In genomic region chr6:128464996-128465395, GRCm38 (mm10) we compare ENCODE assay signal across 23 mouse cellular contexts.
"Had no signal": no experiment of that assay in that cellular context is flagged by ENCODE, and none has a peak within 500 bp of the region (broad histone marks: within the 10 kb centered on the region; RNA-seq: fewer than 3 reads in every experiment).

No protein-coding gene starts in this region.

- DNase-seq: cerebellum, adult 9-10 months; cerebellum, adult 9-11 months; cerebellum, postnatal 10 days; cerebellum, postnatal 14 days; cerebellum, postnatal 25 days; cerebellum, postnatal 36 days; embryo, embryonic 11 days; forebrain, postnatal 0 days; gastrocnemius, adult 2 months; gastrocnemius, postnatal 10 days; gastrocnemius, postnatal 14 days; gastrocnemius, postnatal 25 days; gastrocnemius, postnatal 36 days; heart, adult 2 months had no signal

- H3K9ac ChIP-seq: embryonic facial prominence, embryonic 12.5 days; embryonic facial prominence, embryonic 13.5 days; embryonic facial prominence, embryonic 15.5 days; forebrain, embryonic 12.5 days; forebrain, embryonic 13.5 days; forebrain, embryonic 15.5 days; forebrain, postnatal 0 days had no signal

- H3K9me3 ChIP-seq: embryonic facial prominence, embryonic 10.5 days; embryonic facial prominence, embryonic 12.5 days; embryonic facial prominence, embryonic 13.5 days; embryonic facial prominence, embryonic 15.5 days; forebrain, embryonic 12.5 days; forebrain, embryonic 13.5 days; forebrain, embryonic 15.5 days had no signal

- H3K36me3 ChIP-seq: embryonic facial prominence, embryonic 10.5 days; embryonic facial prominence, embryonic 12.5 days; embryonic facial prominence, embryonic 13.5 days; embryonic facial prominence, embryonic 15.5 days; forebrain, embryonic 10.5 days; forebrain, embryonic 12.5 days; forebrain, embryonic 15.5 days had no signal

- H3K4me1 ChIP-seq: embryonic facial prominence, embryonic 12.5 days; embryonic facial prominence, embryonic 13.5 days; embryonic facial prominence, embryonic 15.5 days had no signal

- H3K4me3 ChIP-seq: embryonic facial prominence, embryonic 10.5 days; embryonic facial prominence, embryonic 12.5 days; embryonic facial prominence, embryonic 13.5 days; embryonic facial prominence, embryonic 15.5 days; erythroblast, embryonic 14.5 days; forebrain, embryonic 10.5 days; forebrain, embryonic 12.5 days; forebrain, embryonic 13.5 days; forebrain, embryonic 15.5 days; gastrocnemius, adult 2 months; heart, adult 2 months had no signal

- H3K27me3 ChIP-seq: embryonic facial prominence, embryonic 12.5 days; embryonic facial prominence, embryonic 13.5 days; embryonic facial prominence, embryonic 15.5 days; forebrain, embryonic 12.5 days; forebrain, embryonic 13.5 days; forebrain, embryonic 15.5 days had no signal

- H3K27ac ChIP-seq: embryonic facial prominence, embryonic 10.5 days; embryonic facial prominence, embryonic 12.5 days; embryonic facial prominence, embryonic 13.5 days; embryonic facial prominence, embryonic 15.5 days; forebrain, embryonic 10.5 days; forebrain, embryonic 12.5 days; forebrain, embryonic 13.5 days; forebrain, embryonic 15.5 days; gastrocnemius, adult 2 months; heart, adult 2 months had no signal
